Mouse (Mus musculus) bone marrow, adult 2 months (tissue): ENCODE measurements around the gene Cox7a2l.

Source experiments
- CTCF ChIP-seq: fragments of 200-500 bp; IDR thresholded peaks from 2 replicates; pipeline ENCODE4 v1.5.1; 2011; ENCODE audit warnings: low read length, control low read depth; ENCODE audit not compliant: control insufficient read depth, insufficient read depth
- POLR2A ChIP-seq: fragments of 200-500 bp; IDR thresholded peaks from 2 replicates; pipeline ENCODE4 v1.6.1; 2011; ENCODE audit warnings: low read depth, mild to moderate bottlenecking, control low read depth, low read length, borderline replicate concordance; ENCODE audit not compliant: control insufficient read depth

- TF ChIP-seq CTCF: no peak
- no peak for TF ChIP-seq POLR2A
These were observed 8.5 kb upstream of the Cox7a2l start for GRCm38 (mm10) chr17:83525596-83525995.
